Mouse (Mus musculus) kidney, postnatal 14 days (tissue): ENCODE measurements around the gene Glyctk.
A peak's percentile ranks its signal among the peaks of the same experiment; 100 is the strongest.
"Not testable (repeated sequence)": the region's sequence is repeated elsewhere in the genome, so short reads cannot be mapped to it uniquely, and the experiment has no call there.

Experiments
- DNase-seq: peaks from one replicate; pipeline ENCODE4 v3.0.0; 2022; ENCODE audit warnings: mixed read lengths

Gene Glyctk

GRCm38 (mm10) chr9:106175552-106176200 is 17.7 kb upstream of the Glyctk start:
- no peak for DNase-seq

GRCm38 (mm10) chr9:106173363-106173762 is 15.4 kb upstream of the Glyctk start:
- no peak for DNase-seq

- DNase-seq: no peak
Observed at GRCm38 (mm10) chr9:106172527-106172926, 14.6 kb upstream of the Glyctk start.

- peak; percentile 88 for DNase-seq
Observed at GRCm38 (mm10) chr9:106171346-106172158, 13.6 kb upstream of the Glyctk start.

GRCm38 (mm10) chr9:106170556-106171345 is 12.8 kb upstream of the Glyctk start, which contains the start of gene Wdr82:
Gene Wdr82 (plus strand): TSS chr9:106170928.
- DNase-seq: peak; percentile 94

GRCm38 (mm10) chr9:106169917-106170316 is 12.0 kb upstream of the Glyctk start:
- DNase-seq: no peak

- DNase-seq: not testable (repeated sequence)
Observed at GRCm38 (mm10) chr9:106169006-106169405, 11.1 kb upstream of the Glyctk start.

GRCm38 (mm10) chr9:106167703-106168102 is 9.8 kb upstream of the Glyctk start:
- DNase-seq: no peak

GRCm38 (mm10) chr9:106167241-106167640 is 9.3 kb upstream of the Glyctk start:
- DNase-seq: no peak

GRCm38 (mm10) chr9:106166709-106167108 is 8.8 kb upstream of the Glyctk start:
- no peak for DNase-seq

- no peak for DNase-seq
Observed at GRCm38 (mm10) chr9:106160426-106160825, 2.5 kb upstream of the Glyctk start.

- DNase-seq: peak; percentile 97
Observed at GRCm38 (mm10) chr9:106159784-106160301, 1.9 kb upstream of the Glyctk start.

- DNase-seq: no peak
Observed at GRCm38 (mm10) chr9:106159237-106159636, 1.3 kb upstream of the Glyctk start.

GRCm38 (mm10) chr9:106157623-106157925 is 364 bp downstream of the Glyctk start:
- no peak for DNase-seq

GRCm38 (mm10) chr9:106156921-106157622 is 866 bp downstream of the Glyctk start:
- DNase-seq: peak; percentile 52

- peak; percentile 68 for DNase-seq
Observed at GRCm38 (mm10) chr9:106156419-106156818, 1.5 kb downstream of the Glyctk start.

- DNase-seq: peak; percentile 43
Observed at GRCm38 (mm10) chr9:106154106-106154505, 3.8 kb downstream of the Glyctk start.

GRCm38 (mm10) chr9:106149399-106149754 is 8.6 kb downstream of the Glyctk start:
- no peak for DNase-seq

GRCm38 (mm10) chr9:106148541-106149398 is 9.2 kb downstream of the Glyctk start:
- DNase-seq: no peak

GRCm38 (mm10) chr9:106147851-106148431 is 10.0 kb downstream of the Glyctk start:
- no peak for DNase-seq

GRCm38 (mm10) chr9:106147281-106147680 is 10.7 kb downstream of the Glyctk start:
- no peak for DNase-seq
